Mouse (Mus musculus) heart, embryonic 10.5 days (tissue): ENCODE data around the gene Muc5ac. TPM values are rescaled to one million over a fixed set of nuclear protein-coding genes. Genes with fewer than 3 reads are reported as not detected.

Source experiments
- DNase-seq: peaks from one replicate; pipeline ENCODE4 v3.0.0-alpha.2; 2017; ENCODE audit warnings: low spot score
- H3K27ac ChIP-seq: fragments of 300-500 bp; sonication (generic); 2 replicates; pipeline ENCODE4 v1.5.1; 2016; ENCODE audit warnings: mild to moderate bottlenecking
- H3K27me3 ChIP-seq: fragments of 300-500 bp; sonication (generic); 2 replicates; pipeline ENCODE4 v1.6.1; 2016; ENCODE audit warnings: mild to moderate bottlenecking; ENCODE audit not compliant: poor library complexity, insufficient read depth, severe bottlenecking
- H3K36me3 ChIP-seq: fragments of 300-500 bp; sonication (generic); 2 replicates; pipeline ENCODE4 v1.6.1; 2016; ENCODE audit warnings: mild to moderate bottlenecking, moderate library complexity
- H3K4me1 ChIP-seq: fragments of 300-500 bp; sonication (generic); 2 replicates; pipeline ENCODE4 v1.6.1; 2016; ENCODE audit warnings: mild to moderate bottlenecking
- H3K4me3 ChIP-seq: fragments of 300-500 bp; sonication (generic); 2 replicates; pipeline ENCODE4 v1.5.1; 2016; ENCODE audit warnings: mild to moderate bottlenecking, moderate library complexity
- H3K9me3 ChIP-seq: fragments of 300-500 bp; sonication (generic); 2 replicates; pipeline ENCODE4 v1.6.1; 2016; ENCODE audit warnings: mild to moderate bottlenecking, moderate library complexity
- WGBS: fragments of 180-500 bp; shearing (Covaris S2); methylation state at CpG from one replicate; pipeline ENCODE4 v1.1.7; 2016; 5-methylcytosine and 5-hydroxymethylcytosine counted together
- polyA plus RNA-seq: library from polyadenylated mRNA; unstranded; fragments of >200 nt; fragmentation: Nextera tagmentation; extraction: Ambion mirVana; gene quantifications from 2 replicates; pipeline ENCODE4 v1.2.1, GENCODE M21; 2016

Gene Muc5ac
- polyA plus RNA-seq, 1 experiment from 2014 or later: not detected

GRCm38 (mm10) chr7:141861046-141861445, 72.3 kb downstream of the Muc5ac start:
- Histone ChIP-seq H3K4me3 (no peak overlapping the region), H3K27ac (no peak overlapping the region), H3K36me3 (no peaks in the 10 kb centered on the region), H3K9me3 (no peaks in the 10 kb centered on the region), H3K27me3 (no peaks in the 10 kb centered on the region), H3K4me1 (no peaks in the 10 kb centered on the region)
- no peak for DNase-seq
- WGBS: 85% methylated on average over 4 of the region's 4 CpGs

Other genes starting within 250 kb of the Muc5ac start
- 40.5 and 45.3 TPM in 2 replicates for gene Chid1, start 249.1 kb upstream of the Muc5ac start, polyA plus RNA-seq
- 79.5 and 79.9 TPM in 2 replicates for gene Ap2a2, start 226.8 kb upstream of the Muc5ac start, polyA plus RNA-seq
- gene Muc6, start 133.7 kb upstream of the Muc5ac start, polyA plus RNA-seq: 0.09 and 0.13 TPM in 2 replicates
- gene Muc2, start 98.6 kb upstream of the Muc5ac start, polyA plus RNA-seq: 0.09 and 0.21 TPM in 2 replicates
- gene Muc5b, start 50.1 kb downstream of the Muc5ac start, polyA plus RNA-seq: 0.01 and 0.03 TPM in 2 replicates
- gene Tollip, start 129.5 kb downstream of the Muc5ac start, polyA plus RNA-seq: 39.6 and 45.1 TPM in 2 replicates
- gene Brsk2, start 160.8 kb downstream of the Muc5ac start, polyA plus RNA-seq: 0.12 and 0.19 TPM in 2 replicates